ENCODE assay signal across 8 mouse cellular contexts in genomic region chr2:33282877-33283276, GRCm38 (mm10).
DNase-seq lines count a peak whose midpoint lies in the region; ATAC-seq and TF ChIP-seq lines count a peak whose summit lies in the region.
"Had no signal": no experiment of that assay in that cellular context is flagged by ENCODE, and none has a peak within 500 bp of the region (broad histone marks: within the 10 kb centered on the region; RNA-seq: fewer than 3 reads in every experiment).

No protein-coding gene starts in this region.

- no peak overlapping the region for H3K4me3 ChIP-seq in intestine, postnatal 0 days (ENCODE audit: low read depth, low read length)
- H3K4me3 ChIP-seq: neural tube, embryonic 13.5 days had no signal

- H3K9ac ChIP-seq in intestine, postnatal 0 days (ENCODE audit: low read depth, low read length) = no peak overlapping the region
- H3K9ac ChIP-seq: neural tube, embryonic 13.5 days had no signal

- H3K36me3 ChIP-seq in intestine, postnatal 0 days (ENCODE audit: control insufficient read depth, insufficient read depth) = 0 out of 2 replicates have a peak, but pooled peaks cover 1% of the 10 kb centered on the region

- TF ChIP-seq CTCF in intestine, postnatal 0 days (IDR thresholded peaks at IDR 0.05; ENCODE audit: low read depth) = no peak

- 58% methylated on average over 4 of the region's 4 CpGs for WGBS in intestine, postnatal 0 days

- H3K4me1 ChIP-seq in intestine, postnatal 0 days (replicated peaks; ENCODE audit: control insufficient read depth, insufficient read depth, low read length) = no peaks in the 10 kb centered on the region
- H3K4me1 ChIP-seq: neural tube, embryonic 13.5 days had no signal

- H3K4me2 ChIP-seq in intestine, postnatal 0 days (replicated peaks; ENCODE audit: low read depth) = no peak overlapping the region
- H3K4me2 ChIP-seq: neural tube, embryonic 13.5 days had no signal

- ATAC-seq in intestine, postnatal 0 days = 0 out of 2 replicates have a peak, but pooled peaks have one; percentile 33

- H3K27ac ChIP-seq in intestine, postnatal 0 days (ENCODE audit: low read depth, low read length) = peak overlapping the region; percentile 1; the same call in 1 of the 2 replicates
- H3K27ac ChIP-seq: neural tube, embryonic 13.5 days had no signal

- peak; percentile 14 to 58 for DNase-seq in urinary bladder, adult 18-20 months (ENCODE audit: low spot score in 2 of 2)
- DNase-seq in urinary bladder, adult 2 months (ENCODE audit: low spot score) = no peak
- DNase-seq in cerebellum, postnatal 14 days = peak; percentile 86 to 88
- peak; percentile 44 for DNase-seq in ovary, postnatal 14 days (ENCODE audit: low spot score)
- DNase-seq in spleen, adult 12 weeks (ENCODE audit: low spot score) = no peak
- no peak for DNase-seq in thymus, adult 18-20 months

- H3K9me3 ChIP-seq in intestine, postnatal 0 days (ENCODE audit: control insufficient read depth) = no peaks in the 10 kb centered on the region

- no peaks in the 10 kb centered on the region for H3K27me3 ChIP-seq in intestine, postnatal 0 days (replicated peaks; ENCODE audit: control insufficient read depth, insufficient read depth, low read length)
- H3K27me3 ChIP-seq: neural tube, embryonic 13.5 days had no signal

Comparison
In these comparisons a context has a peak if more than half of its experiments do, and no peak if none do; other contexts are left out.
1. DNase-seq: peak in urinary bladder, adult 18-20 months (2 of 2), cerebellum, postnatal 14 days (2 of 2) and ovary, postnatal 14 days (single experiment); none in urinary bladder, adult 2 months (single experiment), spleen, adult 12 weeks (single experiment) and thymus, adult 18-20 months (0 of 2).